Mouse (Mus musculus): ENCODE measurements around the gene 4930412O13Rik.

- TF ChIP-seq POLR2A (IDR thresholded peaks at IDR 0.05; ENCODE audit: borderline replicate concordance, control insufficient read depth, low read depth, low read length) (no peak), CTCF (IDR thresholded peaks at IDR 0.05; ENCODE audit: control insufficient read depth, insufficient read depth, low read length) (no peak)
Observed at GRCm38 (mm10) chr2:9882371-9882925, 1.4 kb downstream of the 4930412O13Rik start.

All from bone marrow, adult 2 months (tissue).